Mouse (Mus musculus) hindbrain, postnatal 0 days (tissue): ENCODE data around the gene Tlr3. TPM values are rescaled to one million over a fixed set of nuclear protein-coding genes. Genes with fewer than 3 reads are reported as not detected.

Experiments used
- ATAC-seq: fragments of 200-750 bp; cut with Nextera tagmentation; 2 replicates; pipeline ENCODE4 v1.8.0; 2017; ENCODE audit warnings: mild to moderate bottlenecking, moderate TSS enrichment, moderate library complexity
- DNase-seq: peaks from one replicate; pipeline ENCODE4 v3.0.0-alpha.2; 2015; ENCODE audit warnings: low spot score
- H3K27ac ChIP-seq: fragments of 300-500 bp; sonication (generic); 2 replicates; pipeline ENCODE4 v1.5.1; 2014; ENCODE audit warnings: mild to moderate bottlenecking
- H3K27me3 ChIP-seq: fragments of 300-500 bp; sonication (generic); 2 replicates; pipeline ENCODE4 v1.6.1; 2014; ENCODE audit warnings: low read length, mixed read lengths; ENCODE audit not compliant: insufficient read depth
- H3K36me3 ChIP-seq: fragments of 300-500 bp; sonication (generic); 2 replicates; pipeline ENCODE4 v1.6.1; 2014; ENCODE audit warnings: low read length, mixed read lengths; ENCODE audit not compliant: insufficient read depth
- H3K4me1 ChIP-seq: fragments of 300-500 bp; sonication (generic); 2 replicates; pipeline ENCODE4 v1.6.1; 2014; ENCODE audit warnings: antibody characterized with exemption, low read length, mixed read lengths; ENCODE audit not compliant: insufficient read depth
- H3K4me2 ChIP-seq: fragments of 300-500 bp; sonication (generic); 2 replicates; pipeline ENCODE4 v1.6.1; 2014; ENCODE audit warnings: low read depth, mild to moderate bottlenecking, low read length, moderate library complexity, mixed read lengths
- H3K4me3 ChIP-seq: fragments of 300-500 bp; sonication (generic); 2 replicates; pipeline ENCODE4 v1.5.1; 2014; ENCODE audit warnings: low read length
- H3K9ac ChIP-seq: fragments of 300-500 bp; sonication (generic); replicated peaks from 2 replicates; pipeline ENCODE4 v1.6.1; 2014; ENCODE audit warnings: mild to moderate bottlenecking, low read length, moderate library complexity, mixed read lengths
- H3K9me3 ChIP-seq: fragments of 300-500 bp; sonication (generic); 2 replicates; pipeline ENCODE4 v1.6.1; 2016; ENCODE audit warnings: low read length, mixed read lengths
- CTCF ChIP-seq: IDR thresholded peaks from 2 replicates; pipeline ENCODE4 v1.5.1; 2016; ENCODE audit warnings: antibody characterized with exemption, control low read depth, low read depth
- WGBS: fragments of 180-500 bp; shearing (Covaris S2); extraction: QIAGEN DNeasy Blood & Tissue Kit; methylation state at CpG from one replicate; pipeline ENCODE4 v1.1.7; 2014; 5-methylcytosine and 5-hydroxymethylcytosine counted together
- polyA plus RNA-seq: library from polyadenylated mRNA; unstranded; fragments of >200 nt; fragmentation: Nextera tagmentation; extraction: Ambion mirVana; gene quantifications from 2 replicates; pipeline ENCODE4 v1.2.1, GENCODE M21; 2015
- total RNA-seq: library from RNA; depleted of rRNA; stranded (reverse); fragments of >200 nt; gene quantifications from 2 replicates; pipeline ENCODE4 v1.2.3, GENCODE M21; 2014; rRNA removed

Tlr3 gene
- total RNA-seq (1.2 and 1.7 TPM in 2 replicates), polyA plus RNA-seq (1.5 and 1.7 TPM in 2 replicates)

GRCm38 (mm10) chr8:45410882-45411281 lies at the start of gene Tlr3:
TSS of gene Tlr3 (minus strand) at chr8:45411080.
- Histone ChIP-seq H3K9me3 (no peaks in the 10 kb centered on the region), H3K4me2 (peak within 1 kb of the TSS; percentile 59), H3K9ac (peak within 1 kb of the TSS; percentile 0; the same call in 1 of the 2 replicates), H3K4me1 (no peaks in the 10 kb centered on the region), H3K27me3 (no peaks in the 10 kb centered on the region), H3K36me3 (no peaks in the 10 kb centered on the region), H3K4me3 (peak within 1 kb of the TSS; percentile 37), H3K27ac (peak within 1 kb of the TSS; percentile 66; the same call in 1 of the 2 replicates)
- no peak for TF ChIP-seq CTCF
- ATAC-seq (no peak), DNase-seq (no peak)
- WGBS = 61% methylated on average over 2 of the region's 2 CpGs

GRCm38 (mm10) chr8:45457874-45458273 lies 47.0 kb upstream of the Tlr3 start:
- H3K27ac ChIP-seq = no peak overlapping the region
- no peak for ATAC-seq
- TF ChIP-seq CTCF = 0 out of 2 replicates have a peak, but pooled peaks have one; percentile 30
- H3K9me3 ChIP-seq = no peaks in the 10 kb centered on the region
- no peaks in the 10 kb centered on the region for H3K4me1 ChIP-seq
- H3K4me2 ChIP-seq = no peak overlapping the region
- H3K4me3 ChIP-seq = no peak overlapping the region
- H3K36me3 ChIP-seq = no peaks in the 10 kb centered on the region
- H3K27me3 ChIP-seq = no peaks in the 10 kb centered on the region
- no peak for DNase-seq
- no peak overlapping the region for H3K9ac ChIP-seq

GRCm38 (mm10) chr8:45454426-45454825 lies 43.5 kb upstream of the Tlr3 start:
- peak; percentile 87 for ATAC-seq
- peak; percentile 93 for TF ChIP-seq CTCF
- no peak overlapping the region for H3K4me2 ChIP-seq

DNA sequence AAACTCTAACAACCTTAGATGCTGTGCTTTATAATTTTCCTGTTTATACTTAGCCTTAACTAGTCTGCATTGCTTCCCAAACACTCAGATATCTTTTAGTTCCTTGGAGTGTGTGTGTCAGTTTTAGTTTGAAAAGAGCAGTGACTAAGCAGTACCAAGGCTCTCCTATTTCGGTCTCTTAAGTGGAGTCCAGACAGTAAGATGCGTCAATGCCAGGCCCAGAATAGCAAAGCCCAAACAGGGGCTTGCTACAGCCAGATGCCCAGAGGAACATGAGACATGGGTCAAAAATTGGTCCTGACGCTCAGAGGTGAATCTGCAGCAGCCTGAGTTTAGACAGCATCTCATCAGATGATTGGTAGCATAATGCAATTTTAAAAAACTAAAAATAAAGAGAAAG lies 41.2 kb upstream of the Tlr3 start:
- Histone ChIP-seq H3K27ac (no peak overlapping the region), H3K9ac (no peak overlapping the region), H3K4me3 (no peak overlapping the region), H3K4me2 (no peak overlapping the region), H3K4me1 (no peaks in the 10 kb centered on the region), H3K9me3 (no peaks in the 10 kb centered on the region), H3K36me3 (no peaks in the 10 kb centered on the region), H3K27me3 (no peaks in the 10 kb centered on the region)
- no peak for DNase-seq
- no peak for ATAC-seq
- 87% methylated on average over 3 of the region's 3 CpGs for WGBS
- no peak for TF ChIP-seq CTCF

More at GRCm38 (mm10) chr8:45454426-45454825, 43.5 kb upstream of the Tlr3 start:
- peak; percentile 92 for DNase-seq
- no peak overlapping the region for H3K9ac ChIP-seq
- no peaks in the 10 kb centered on the region for H3K27me3 ChIP-seq
- H3K4me3 ChIP-seq = no peak overlapping the region
- no peaks in the 10 kb centered on the region for H3K4me1 ChIP-seq
- no peaks in the 10 kb centered on the region for H3K36me3 ChIP-seq
- no peak overlapping the region for H3K27ac ChIP-seq
- no peaks in the 10 kb centered on the region for H3K9me3 ChIP-seq
- WGBS = 60% methylated on average over 6 of the region's 6 CpGs

GRCm38 (mm10) chr8:45448842-45449241 lies 38.0 kb upstream of the Tlr3 start:
- Histone ChIP-seq H3K4me1 (no peaks in the 10 kb centered on the region), H3K27ac (no peak overlapping the region), H3K4me3 (no peak overlapping the region), H3K36me3 (no peaks in the 10 kb centered on the region), H3K27me3 (no peaks in the 10 kb centered on the region), H3K4me2 (no peak overlapping the region), H3K9ac (no peak overlapping the region), H3K9me3 (no peaks in the 10 kb centered on the region)
- TF ChIP-seq CTCF = no peak
- no peak for DNase-seq
- 85% methylated on average over 3 of the region's 3 CpGs for WGBS
- no peak for ATAC-seq

DNA sequence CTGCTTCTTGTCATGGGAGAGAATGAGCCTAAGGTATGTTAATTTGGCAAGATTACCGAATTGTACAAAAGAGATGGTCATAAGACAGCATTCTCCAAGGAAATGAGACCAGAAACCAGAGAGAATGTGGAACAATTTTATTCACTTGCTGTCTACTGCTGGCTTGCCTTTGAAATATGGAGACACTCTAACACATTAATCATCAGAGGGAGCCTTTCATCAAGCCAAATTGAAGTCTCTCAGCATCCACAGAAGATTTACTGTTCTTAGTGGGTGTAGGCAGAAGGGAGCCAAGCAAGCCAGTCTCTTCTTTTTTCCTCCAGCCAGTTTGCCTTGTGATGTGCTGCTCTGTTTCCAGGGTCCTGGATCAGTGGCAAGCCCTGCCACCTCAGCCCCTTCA lies 37.4 kb upstream of the Tlr3 start:
- no peaks in the 10 kb centered on the region for H3K27me3 ChIP-seq
- no peak overlapping the region for H3K9ac ChIP-seq
- H3K4me1 ChIP-seq = no peaks in the 10 kb centered on the region
- no peak overlapping the region for H3K4me2 ChIP-seq
- H3K27ac ChIP-seq = peak overlapping the region; percentile 27; the same call in 1 of the 2 replicates
- no peak for TF ChIP-seq CTCF
- H3K4me3 ChIP-seq = no peak overlapping the region
- DNase-seq = peak; percentile 38
- 50% methylated on average over 1 of the region's 1 CpGs for WGBS
- H3K36me3 ChIP-seq = no peaks in the 10 kb centered on the region
- 0 out of 2 replicates have a peak, but pooled peaks have one; percentile 21 for ATAC-seq
- H3K9me3 ChIP-seq = no peaks in the 10 kb centered on the region

- Histone ChIP-seq H3K9ac (no peak overlapping the region), H3K4me1 (no peaks in the 10 kb centered on the region), H3K9me3 (no peaks in the 10 kb centered on the region), H3K4me2 (peak overlapping the region; percentile 33; the same call in 1 of the 2 replicates), H3K27ac (no peak overlapping the region), H3K4me3 (no peak overlapping the region), H3K27me3 (no peaks in the 10 kb centered on the region), H3K36me3 (no peaks in the 10 kb centered on the region)
- DNase-seq (peak; percentile 84), ATAC-seq (peak; percentile 80)
- TF ChIP-seq CTCF = peak; percentile 90
- WGBS = 3% methylated on average over 5 of the region's 5 CpGs
Observed at GRCm38 (mm10) chr8:45438899-45439535, 28.1 kb upstream of the Tlr3 start.
